Mouse (Mus musculus): ENCODE measurements around the gene Smpdl3b. TPM values are rescaled to one million over a fixed set of nuclear protein-coding genes. Genes with fewer than 3 reads are reported as not detected.
"Not testable (repeated sequence)": the region's sequence is repeated elsewhere in the genome, so short reads cannot be mapped to it uniquely, and the experiment has no call there.

Smpdl3b gene
- polyA plus RNA-seq, 1 experiment from 2014 or later = 0.27 TPM

DNA sequence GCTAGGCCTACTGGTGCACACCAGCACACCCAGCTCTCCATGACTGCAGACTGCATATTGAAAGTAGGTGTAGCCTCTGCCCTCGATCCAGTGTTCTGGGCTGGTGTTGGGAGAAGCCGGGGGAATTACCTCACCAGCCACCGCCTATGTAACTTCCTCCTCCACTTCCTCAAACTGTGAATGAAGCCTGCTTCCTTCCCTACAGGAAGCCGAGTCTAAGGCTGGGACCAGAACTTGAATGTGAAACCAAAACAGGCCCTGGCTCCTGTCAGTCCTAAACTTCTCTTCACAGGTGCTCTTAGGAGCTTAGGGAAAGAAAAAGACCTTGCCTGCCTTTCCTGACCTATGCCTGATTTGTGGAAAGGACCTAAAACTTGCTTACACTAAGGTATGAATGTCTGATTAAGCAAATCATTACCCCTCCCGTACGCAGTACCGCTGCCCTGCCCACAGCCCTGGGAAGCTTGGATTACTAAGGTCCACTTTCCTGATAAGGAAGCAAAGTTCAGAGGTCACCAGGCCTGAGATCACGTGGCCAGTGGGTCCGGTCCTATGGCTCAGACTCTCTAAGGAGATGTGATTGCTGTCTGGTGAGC is 9.3 kb downstream of the Smpdl3b start:
- Histone ChIP-seq H3K36me3 (ENCODE audit: control insufficient read depth, insufficient read depth, low read length) (no peaks in the 10 kb centered on the region), H3K4me3 (ENCODE audit: low read depth, low read length) (no peak overlapping the region), H3K9me3 (ENCODE audit: control insufficient read depth, low read length) (no peaks in the 10 kb centered on the region), H3K4me1 (ENCODE audit: control insufficient read depth, insufficient read depth, low read length) (no peaks in the 10 kb centered on the region), H3K27ac (ENCODE audit: low read depth, low read length) (no peak overlapping the region), H3K9ac (replicated peaks; ENCODE audit: low read depth, low read length) (no peak overlapping the region), H3K4me2 (ENCODE audit: low read depth, low read length) (no peak overlapping the region), H3K27me3 (ENCODE audit: control insufficient read depth, insufficient read depth, low read length) (no peaks in the 10 kb centered on the region)
- no peak for ATAC-seq (ENCODE audit: low read depth)
- WGBS = 77% methylated on average over 9 of the region's 9 CpGs

- no peak for ATAC-seq (ENCODE audit: low read depth)
- no peaks in the 10 kb centered on the region for H3K9me3 ChIP-seq (ENCODE audit: control insufficient read depth, low read length)
- no peak overlapping the region for H3K9ac ChIP-seq (replicated peaks; ENCODE audit: low read depth, low read length)
- H3K27ac ChIP-seq (ENCODE audit: low read depth, low read length) = no peak overlapping the region
- H3K4me1 ChIP-seq (ENCODE audit: control insufficient read depth, insufficient read depth, low read length) = no peaks in the 10 kb centered on the region
- WGBS = 88% methylated on average over 9 of the region's 9 CpGs
- H3K27me3 ChIP-seq (ENCODE audit: control insufficient read depth, insufficient read depth, low read length) = no peaks in the 10 kb centered on the region
- no peak overlapping the region for H3K4me2 ChIP-seq (ENCODE audit: low read depth, low read length)
- no peak overlapping the region for H3K4me3 ChIP-seq (ENCODE audit: low read depth, low read length)
- H3K36me3 ChIP-seq (ENCODE audit: control insufficient read depth, insufficient read depth, low read length) = no peaks in the 10 kb centered on the region
Observed at GRCm38 (mm10) chr4:132746911-132747517, 10.0 kb downstream of the Smpdl3b start.

DNA sequence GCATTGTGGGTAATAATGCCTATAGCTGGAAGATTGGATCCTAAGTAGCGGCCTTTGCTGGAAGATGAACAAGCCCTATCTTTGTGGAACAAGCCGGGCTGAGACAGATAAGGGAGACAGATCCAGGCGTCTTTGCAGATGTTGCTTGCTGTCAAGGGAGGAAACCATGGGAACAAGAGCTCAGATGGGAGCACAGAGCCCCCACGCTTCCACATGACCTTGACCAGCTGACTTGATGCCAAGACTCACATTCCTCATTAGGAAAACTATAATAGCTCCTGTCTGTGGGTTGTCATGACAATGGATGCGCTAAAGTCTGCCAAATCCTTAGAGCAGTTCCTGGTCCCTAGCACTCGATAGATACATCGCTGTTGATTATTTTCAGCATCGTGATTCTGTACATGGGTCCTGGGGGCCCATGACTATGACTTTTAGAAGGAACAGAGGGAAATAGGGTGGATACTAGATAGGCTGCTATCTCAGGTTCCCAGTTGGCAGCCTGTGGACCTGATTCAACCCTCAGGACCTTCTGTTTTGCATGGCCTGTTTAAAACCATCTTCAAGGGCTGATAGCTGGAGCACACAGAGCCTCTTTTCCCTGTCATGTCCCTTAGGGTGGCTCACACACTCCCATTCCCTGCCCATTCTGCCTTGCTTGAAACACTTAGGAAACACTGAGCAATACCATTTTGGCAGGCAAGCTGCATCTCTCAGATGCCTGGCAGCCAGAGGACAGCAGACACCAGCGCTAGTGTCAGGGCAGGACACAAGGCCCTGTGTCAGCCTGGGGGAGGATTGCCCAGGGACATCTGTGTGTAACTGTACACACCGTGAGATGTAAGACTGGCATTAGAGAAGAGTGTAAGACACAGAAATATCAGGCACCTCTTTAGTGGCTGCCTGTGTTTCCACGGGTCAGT is 12.8 kb downstream of the Smpdl3b start:
- ATAC-seq (ENCODE audit: low read depth) = no peak
- 70% methylated on average over 11 of the region's 11 CpGs for WGBS
- H3K27ac ChIP-seq (ENCODE audit: low read depth, low read length) = no peak overlapping the region

DNA sequence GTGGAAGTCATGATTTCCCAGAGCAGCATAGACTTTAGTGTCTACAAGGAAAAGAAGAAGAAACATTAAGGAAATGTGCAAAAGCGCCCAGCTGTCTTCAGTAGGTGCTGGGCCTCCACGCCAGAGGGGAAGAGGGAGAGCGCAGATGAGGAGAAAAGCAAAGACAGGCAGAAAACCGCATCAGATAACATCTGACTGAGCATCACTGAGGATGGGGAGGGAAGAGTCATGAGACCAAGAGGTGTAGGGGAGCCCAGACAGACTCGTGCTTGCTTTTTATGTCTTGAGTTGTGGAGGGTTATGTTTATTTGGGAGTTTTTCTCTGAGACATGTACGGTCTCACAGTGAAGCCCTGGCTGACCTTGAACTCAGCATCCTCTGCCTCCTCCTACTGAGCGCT is 15.6 kb downstream of the Smpdl3b start:
- Histone ChIP-seq H3K4me3 (ENCODE audit: low read depth, low read length) (no peak overlapping the region), H3K9me3 (ENCODE audit: control insufficient read depth, low read length) (no peaks in the 10 kb centered on the region), H3K36me3 (ENCODE audit: control insufficient read depth, insufficient read depth, low read length) (no peaks in the 10 kb centered on the region), H3K4me2 (ENCODE audit: low read depth, low read length) (no peak overlapping the region), H3K27ac (ENCODE audit: low read depth, low read length) (no peak overlapping the region), H3K27me3 (ENCODE audit: control insufficient read depth, insufficient read depth, low read length) (no peaks in the 10 kb centered on the region), H3K9ac (replicated peaks; ENCODE audit: low read depth, low read length) (no peak overlapping the region), H3K4me1 (ENCODE audit: control insufficient read depth, insufficient read depth, low read length) (no peaks in the 10 kb centered on the region)
- ATAC-seq (ENCODE audit: low read depth) = no peak
- WGBS = 94% methylated on average over 7 of the region's 7 CpGs

More for the DNA sequence above, 12.8 kb downstream of the Smpdl3b start:
- Histone ChIP-seq H3K4me1 (ENCODE audit: control insufficient read depth, insufficient read depth, low read length) (no peaks in the 10 kb centered on the region), H3K4me2 (ENCODE audit: low read depth, low read length) (no peak overlapping the region), H3K9ac (replicated peaks; ENCODE audit: low read depth, low read length) (no peak overlapping the region), H3K9me3 (ENCODE audit: control insufficient read depth, low read length) (no peaks in the 10 kb centered on the region), H3K4me3 (ENCODE audit: low read depth, low read length) (no peak overlapping the region), H3K27me3 (ENCODE audit: control insufficient read depth, insufficient read depth, low read length) (no peaks in the 10 kb centered on the region), H3K36me3 (ENCODE audit: control insufficient read depth, insufficient read depth, low read length) (no peaks in the 10 kb centered on the region)

GRCm38 (mm10) chr4:132737154-132737553 is 19.9 kb downstream of the Smpdl3b start:
- H3K9ac ChIP-seq (replicated peaks; ENCODE audit: low read depth, low read length); H3K4me3 ChIP-seq (ENCODE audit: low read depth, low read length); H3K27ac ChIP-seq (ENCODE audit: low read depth, low read length); H3K9me3 ChIP-seq (ENCODE audit: control insufficient read depth, low read length); H3K4me2 ChIP-seq (ENCODE audit: low read depth, low read length); H3K36me3 ChIP-seq (ENCODE audit: control insufficient read depth, insufficient read depth, low read length); ATAC-seq (ENCODE audit: low read depth); H3K27me3 ChIP-seq (ENCODE audit: control insufficient read depth, insufficient read depth, low read length); H3K4me1 ChIP-seq (ENCODE audit: control insufficient read depth, insufficient read depth, low read length): not testable (repeated sequence)
- 91% methylated on average over 9 of the region's 9 CpGs for WGBS

GRCm38 (mm10) chr4:132735894-132736293 is 21.2 kb downstream of the Smpdl3b start:
- Histone ChIP-seq H3K4me2 (ENCODE audit: low read depth, low read length) (no peak overlapping the region), H3K27ac (ENCODE audit: low read depth, low read length) (no peak overlapping the region), H3K9me3 (ENCODE audit: control insufficient read depth, low read length) (no peaks in the 10 kb centered on the region), H3K36me3 (ENCODE audit: control insufficient read depth, insufficient read depth, low read length) (no peaks in the 10 kb centered on the region), H3K4me3 (ENCODE audit: low read depth, low read length) (no peak overlapping the region), H3K9ac (replicated peaks; ENCODE audit: low read depth, low read length) (no peak overlapping the region), H3K27me3 (ENCODE audit: control insufficient read depth, insufficient read depth, low read length) (no peaks in the 10 kb centered on the region), H3K4me1 (ENCODE audit: control insufficient read depth, insufficient read depth, low read length) (peaks cover 5% of the 10 kb centered on the region; the same call in 1 of the 2 replicates)
- no peak for ATAC-seq (ENCODE audit: low read depth)
- WGBS = 72% methylated on average over 3 of the region's 3 CpGs

- Histone ChIP-seq H3K4me2 (ENCODE audit: low read depth, low read length) (no peak overlapping the region), H3K27ac (ENCODE audit: low read depth, low read length) (no peak overlapping the region), H3K9ac (replicated peaks; ENCODE audit: low read depth, low read length) (no peak overlapping the region), H3K36me3 (ENCODE audit: control insufficient read depth, insufficient read depth, low read length) (no peaks in the 10 kb centered on the region), H3K4me3 (ENCODE audit: low read depth, low read length) (no peak overlapping the region), H3K27me3 (ENCODE audit: control insufficient read depth, insufficient read depth, low read length) (no peaks in the 10 kb centered on the region), H3K9me3 (ENCODE audit: control insufficient read depth, low read length) (no peaks in the 10 kb centered on the region), H3K4me1 (ENCODE audit: control insufficient read depth, insufficient read depth, low read length) (peaks cover 5% of the 10 kb centered on the region; the same call in 1 of the 2 replicates)
- WGBS = 75% methylated on average over 2 of the region's 2 CpGs
- no peak for ATAC-seq (ENCODE audit: low read depth)
Observed at GRCm38 (mm10) chr4:132735389-132735788, 21.7 kb downstream of the Smpdl3b start.

GRCm38 (mm10) chr4:132734766-132735165 is 22.3 kb downstream of the Smpdl3b start:
- ATAC-seq (ENCODE audit: low read depth) = no peak
- Histone ChIP-seq H3K9ac (replicated peaks; ENCODE audit: low read depth, low read length) (no peak overlapping the region), H3K4me1 (ENCODE audit: control insufficient read depth, insufficient read depth, low read length) (peaks cover 5% of the 10 kb centered on the region; the same call in 1 of the 2 replicates), H3K4me3 (ENCODE audit: low read depth, low read length) (no peak overlapping the region), H3K36me3 (ENCODE audit: control insufficient read depth, insufficient read depth, low read length) (no peaks in the 10 kb centered on the region), H3K27me3 (ENCODE audit: control insufficient read depth, insufficient read depth, low read length) (no peaks in the 10 kb centered on the region), H3K4me2 (ENCODE audit: low read depth, low read length) (no peak overlapping the region), H3K27ac (ENCODE audit: low read depth, low read length) (no peak overlapping the region), H3K9me3 (ENCODE audit: control insufficient read depth, low read length) (no peaks in the 10 kb centered on the region)
- 94% methylated on average over 2 of the region's 2 CpGs for WGBS

Measured in neural tube, embryonic 14.5 days (tissue).